Mouse (Mus musculus): Measurements from ENCODE around the gene Slc7a5. TPM values are rescaled to one million over a fixed set of nuclear protein-coding genes. Genes with fewer than 3 reads are reported as not detected.
A peak's percentile ranks its signal among the peaks of the same experiment; 100 is the strongest.

Slc7a5 gene
- polyA plus RNA-seq, 1 experiment = 1.9 TPM

DNA sequence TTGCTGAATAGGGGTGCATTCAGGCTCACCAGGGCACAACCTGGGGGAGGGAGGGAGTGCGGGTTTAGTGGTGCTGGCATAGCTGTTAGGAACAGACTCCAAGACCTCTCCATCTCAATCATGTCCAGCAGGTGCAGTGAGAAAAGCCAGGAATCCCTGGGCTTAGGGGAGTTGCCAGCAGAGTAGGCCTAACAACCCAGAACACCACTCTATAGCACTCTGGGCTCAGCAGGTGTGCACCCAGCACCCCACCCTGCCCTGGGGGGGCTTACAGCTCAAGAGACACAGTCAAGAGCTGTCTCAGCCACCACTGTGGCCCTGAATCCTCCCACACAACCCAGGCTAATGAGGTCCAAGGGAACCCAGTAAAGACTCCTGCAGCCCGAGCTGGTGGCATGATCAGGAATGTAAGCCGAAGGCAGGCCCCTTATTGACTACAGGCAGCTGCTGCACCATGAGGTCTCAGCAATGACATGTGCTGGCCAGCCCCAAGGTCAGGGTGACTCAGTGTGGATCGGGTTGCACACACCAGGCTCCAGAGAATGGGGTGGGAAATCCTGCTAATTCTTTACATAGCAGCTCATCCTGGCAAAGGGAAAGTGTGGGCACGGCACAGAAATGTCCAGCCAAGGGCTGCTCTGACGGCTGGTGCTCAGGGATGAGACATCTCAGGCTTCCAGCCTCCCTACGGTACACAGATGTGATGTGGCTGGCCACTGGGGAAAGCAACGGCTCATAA is 5.8 kb downstream of the Slc7a5 start:
- no peak for TF ChIP-seq CTCF (IDR thresholded peaks at IDR 0.05; ENCODE audit: low read depth, low read length)
- TF ChIP-seq POLR2A (IDR thresholded peaks at IDR 0.05; ENCODE audit: borderline replicate concordance, low read depth, low read length) = no peak
- Histone ChIP-seq H3K4me3 (ENCODE audit: insufficient read depth, low read length) (no peak overlapping the region), H3K4me1 (ENCODE audit: control insufficient read depth, insufficient read depth, low read length) (peaks cover 46% of the 10 kb centered on the region), H3K27ac (ENCODE audit: insufficient read depth, low read depth, low read length) (no peak overlapping the region)

DNA sequence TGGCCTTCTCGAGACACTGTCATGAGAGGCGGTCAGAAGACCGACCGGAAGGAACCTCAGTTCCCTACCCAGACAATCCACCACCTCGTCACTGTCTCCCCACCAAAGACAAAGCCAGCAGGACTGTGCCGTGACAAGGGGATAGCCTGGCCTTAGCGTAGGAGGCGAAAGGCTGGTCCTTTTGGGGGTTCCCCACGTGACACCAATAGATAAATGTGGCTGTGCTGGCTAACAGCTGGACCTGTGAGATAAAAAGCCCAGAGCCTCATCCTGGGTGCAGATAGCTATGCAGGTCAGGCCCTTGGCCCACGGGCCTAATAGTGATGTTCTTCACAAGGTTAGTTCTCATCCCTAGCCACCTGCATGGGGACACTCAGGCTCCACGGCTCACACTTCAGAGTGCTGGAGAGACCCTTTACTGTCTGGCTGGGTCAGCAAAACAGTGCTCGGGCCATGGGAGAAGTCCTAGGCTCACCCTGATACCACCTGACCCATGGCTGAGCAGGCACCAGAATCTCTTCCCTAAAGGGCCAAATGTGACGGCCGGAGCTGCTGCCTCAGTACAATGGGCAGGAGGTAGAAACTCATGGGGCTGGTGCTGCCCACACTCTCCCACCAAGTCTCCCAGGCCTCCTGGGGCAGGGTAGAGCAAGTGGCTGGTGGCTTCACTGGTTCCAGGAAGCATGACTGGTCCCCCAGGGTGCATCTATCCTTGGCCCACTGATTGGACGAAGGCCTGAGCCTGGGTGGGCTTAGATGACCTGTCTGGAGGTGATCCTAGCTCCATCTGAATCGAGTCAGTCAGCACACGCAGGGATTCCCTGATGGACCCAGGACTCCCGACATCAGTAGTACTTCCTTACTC is 8.1 kb downstream of the Slc7a5 start:
- no peak overlapping the region for H3K4me3 ChIP-seq (ENCODE audit: insufficient read depth, low read length)
- H3K27ac ChIP-seq (ENCODE audit: insufficient read depth, low read depth, low read length) = no peak overlapping the region
- TF ChIP-seq CTCF (IDR thresholded peaks at IDR 0.05; ENCODE audit: low read depth, low read length) = no peak
- no peak for TF ChIP-seq POLR2A (IDR thresholded peaks at IDR 0.05; ENCODE audit: borderline replicate concordance, low read depth, low read length)
- peaks cover 34% of the 10 kb centered on the region for H3K4me1 ChIP-seq (ENCODE audit: control insufficient read depth, insufficient read depth, low read length)

DNA sequence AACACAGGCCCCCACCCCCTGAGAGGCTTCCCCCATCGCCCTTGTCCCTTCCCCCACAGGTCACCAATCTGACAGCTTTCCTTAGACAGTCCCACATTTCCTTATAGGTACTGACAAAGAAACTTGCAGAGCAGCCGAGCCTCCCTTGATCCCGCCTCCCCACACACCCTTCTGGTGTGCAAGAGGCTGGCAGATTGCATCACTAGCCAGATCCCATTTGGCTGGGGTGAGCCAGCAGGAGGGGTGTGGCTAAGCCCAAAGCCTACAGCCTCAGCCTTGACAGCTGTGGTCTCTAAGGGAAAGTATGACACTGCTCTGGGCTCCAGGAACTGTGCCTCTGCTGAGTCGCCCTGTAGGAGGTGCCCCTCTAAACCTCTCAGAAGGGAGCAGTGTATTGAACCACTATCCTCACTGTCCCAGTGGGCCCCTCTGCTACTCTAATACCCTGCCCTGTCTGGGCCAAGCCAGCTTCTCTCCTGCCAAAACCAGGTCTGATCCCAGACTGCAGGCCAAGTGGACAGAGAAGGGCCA is 9.0 kb downstream of the Slc7a5 start:
- 0 out of 2 replicates have a peak overlapping the region, but pooled peaks have one; percentile 1 for H3K27ac ChIP-seq (ENCODE audit: insufficient read depth, low read depth, low read length)
- H3K4me1 ChIP-seq (ENCODE audit: control insufficient read depth, insufficient read depth, low read length) = peaks cover 25% of the 10 kb centered on the region
- H3K4me3 ChIP-seq (ENCODE audit: insufficient read depth, low read length) = no peak overlapping the region
- TF ChIP-seq CTCF (IDR thresholded peaks at IDR 0.05; ENCODE audit: low read depth, low read length) (no peak), POLR2A (IDR thresholded peaks at IDR 0.05; ENCODE audit: borderline replicate concordance, low read depth, low read length) (no peak)

DNA sequence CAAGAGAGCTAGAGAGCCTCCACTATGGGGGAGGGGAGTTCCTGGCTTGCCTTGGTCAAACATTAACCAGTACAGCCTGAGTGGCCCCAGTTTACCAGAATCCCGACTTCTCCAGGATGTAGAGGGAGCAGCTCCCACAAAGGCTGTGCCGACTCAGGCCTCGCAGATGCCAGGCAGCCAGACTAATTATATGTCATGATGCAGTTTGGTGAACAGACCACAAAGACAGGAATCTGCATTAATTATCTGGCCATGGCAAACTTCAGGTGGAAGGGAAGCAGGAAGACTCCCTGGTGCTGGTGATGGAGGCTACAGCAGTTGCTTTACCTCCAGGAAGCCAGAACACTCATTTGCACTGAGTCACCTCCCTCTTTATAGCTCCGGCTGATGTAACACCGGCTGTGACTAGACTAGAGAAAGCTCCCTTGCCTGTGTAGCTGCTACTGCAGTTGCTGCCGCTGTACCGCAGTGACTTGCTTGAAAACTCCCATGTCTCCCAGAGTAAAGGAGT is 9.6 kb downstream of the Slc7a5 start:
- Histone ChIP-seq H3K27ac (ENCODE audit: insufficient read depth, low read depth, low read length) (no peak overlapping the region), H3K4me3 (ENCODE audit: insufficient read depth, low read length) (no peak overlapping the region), H3K4me1 (ENCODE audit: control insufficient read depth, insufficient read depth, low read length) (peaks cover 24% of the 10 kb centered on the region)
- TF ChIP-seq POLR2A (IDR thresholded peaks at IDR 0.05; ENCODE audit: borderline replicate concordance, low read depth, low read length) (no peak), CTCF (IDR thresholded peaks at IDR 0.05; ENCODE audit: low read depth, low read length) (no peak)

DNA sequence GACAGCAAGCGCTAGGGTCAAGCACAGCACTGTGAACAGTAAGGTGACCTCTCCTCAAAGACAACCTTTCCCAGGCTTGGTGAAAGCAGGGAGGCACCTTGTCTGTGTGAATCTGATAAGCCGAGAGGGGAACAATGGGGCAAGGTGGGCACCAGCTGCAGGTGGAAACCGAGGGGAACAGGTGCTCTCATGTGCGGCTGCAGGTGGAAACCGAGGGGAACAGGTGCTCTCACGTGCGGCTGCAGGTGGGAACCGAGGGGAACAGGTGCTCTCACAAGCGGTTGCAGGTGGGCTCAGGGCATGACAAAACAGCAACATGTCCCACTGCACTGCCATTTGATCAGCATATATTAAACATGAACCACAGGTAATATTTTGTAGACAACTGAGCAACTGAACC is 10.3 kb downstream of the Slc7a5 start:
- Histone ChIP-seq H3K27ac (ENCODE audit: insufficient read depth, low read depth, low read length) (no peak overlapping the region), H3K4me3 (ENCODE audit: insufficient read depth, low read length) (no peak overlapping the region), H3K4me1 (ENCODE audit: control insufficient read depth, insufficient read depth, low read length) (peaks cover 24% of the 10 kb centered on the region)
- TF ChIP-seq CTCF (IDR thresholded peaks at IDR 0.05; ENCODE audit: low read depth, low read length) (no peak), POLR2A (IDR thresholded peaks at IDR 0.05; ENCODE audit: borderline replicate concordance, low read depth, low read length) (no peak)

DNA sequence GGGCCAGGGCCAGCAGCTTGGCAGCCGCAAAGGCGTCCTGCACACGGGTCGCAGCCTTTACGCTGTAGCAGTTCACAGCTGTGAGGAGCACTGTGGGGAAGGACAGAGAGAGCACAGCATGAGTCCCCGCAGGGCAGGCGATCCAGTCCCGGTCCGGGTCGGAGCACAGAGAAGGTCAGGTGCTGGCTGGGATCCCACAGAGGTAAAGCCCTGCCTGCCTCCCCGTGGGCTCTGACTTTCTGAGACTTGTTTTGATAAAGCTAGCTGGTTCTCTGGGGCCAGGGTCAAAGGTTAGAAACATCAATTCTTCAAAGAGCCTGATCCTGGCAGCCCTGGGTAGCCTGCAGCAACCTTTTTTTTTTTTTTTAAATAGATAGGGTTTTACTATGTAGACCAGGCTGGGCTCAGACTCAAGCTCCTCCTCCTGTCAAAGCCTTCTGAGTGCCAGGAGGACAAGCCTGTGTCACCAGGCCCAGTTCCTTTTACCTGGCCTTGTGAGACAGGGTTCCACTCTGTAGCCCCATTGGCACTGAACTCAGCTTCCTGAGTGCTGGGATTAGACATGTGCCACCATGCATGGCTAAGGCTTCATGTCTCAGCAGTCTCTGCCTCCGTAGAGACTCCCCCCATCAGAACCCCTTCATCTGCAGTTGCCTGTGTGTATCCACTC is 10.9 kb downstream of the Slc7a5 start:
- no peak for TF ChIP-seq POLR2A (IDR thresholded peaks at IDR 0.05; ENCODE audit: borderline replicate concordance, low read depth, low read length)
- Histone ChIP-seq H3K4me3 (ENCODE audit: insufficient read depth, low read length) (no peak overlapping the region), H3K4me1 (ENCODE audit: control insufficient read depth, insufficient read depth, low read length) (peaks cover 24% of the 10 kb centered on the region), H3K27ac (ENCODE audit: insufficient read depth, low read depth, low read length) (no peak overlapping the region)

DNA sequence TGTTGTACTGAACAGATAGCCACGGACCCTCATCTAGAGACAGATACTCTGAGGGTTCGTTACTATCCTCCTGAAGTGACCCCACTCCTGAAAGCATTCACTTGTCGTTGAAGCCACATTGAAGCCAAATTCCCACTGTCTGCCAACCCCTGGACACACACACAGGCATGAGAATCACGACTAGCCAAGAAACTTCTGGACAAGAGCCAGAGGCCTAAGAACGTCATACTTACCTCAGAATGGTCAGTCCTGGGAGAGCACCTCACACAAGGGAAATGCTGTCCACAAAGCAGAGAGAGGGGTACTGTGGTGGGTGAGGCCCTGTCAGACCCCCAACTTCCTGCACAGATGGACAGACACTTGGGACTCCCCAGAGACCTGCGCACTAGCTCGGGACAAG is 11.6 kb downstream of the Slc7a5 start:
- TF ChIP-seq POLR2A (IDR thresholded peaks at IDR 0.05; ENCODE audit: borderline replicate concordance, low read depth, low read length) (no peak), CTCF (IDR thresholded peaks at IDR 0.05; ENCODE audit: low read depth, low read length) (no peak)
- no peak overlapping the region for H3K27ac ChIP-seq (ENCODE audit: insufficient read depth, low read depth, low read length)
- H3K4me3 ChIP-seq (ENCODE audit: insufficient read depth, low read length) = no peak overlapping the region
- H3K4me1 ChIP-seq (ENCODE audit: control insufficient read depth, insufficient read depth, low read length) = peaks cover 24% of the 10 kb centered on the region

DNA sequence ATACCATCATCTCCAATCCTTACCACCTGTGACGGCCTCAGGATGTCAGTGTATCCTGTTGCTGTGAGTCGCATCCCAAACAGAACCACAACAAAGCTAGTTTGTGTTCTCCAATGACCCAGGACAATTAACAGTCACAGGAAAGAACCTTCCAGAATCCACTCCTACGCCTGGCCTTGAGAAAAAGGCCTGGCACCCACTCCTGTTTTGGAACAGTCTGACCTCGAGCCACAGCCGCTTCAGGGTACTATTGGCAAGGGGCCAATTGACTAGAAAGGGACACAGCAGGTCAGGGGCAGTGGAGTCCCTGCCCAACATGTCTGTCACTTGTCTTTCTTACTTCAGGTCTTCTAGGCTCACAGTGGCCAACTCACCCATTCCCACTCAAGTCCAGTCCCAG is 14.6 kb downstream of the Slc7a5 start:
- TF ChIP-seq CTCF (IDR thresholded peaks at IDR 0.05; ENCODE audit: low read depth, low read length) (no peak), POLR2A (IDR thresholded peaks at IDR 0.05; ENCODE audit: borderline replicate concordance, low read depth, low read length) (no peak)
- H3K4me3 ChIP-seq (ENCODE audit: insufficient read depth, low read length) = no peak overlapping the region
- H3K4me1 ChIP-seq (ENCODE audit: control insufficient read depth, insufficient read depth, low read length) = peaks cover 9% of the 10 kb centered on the region
- H3K27ac ChIP-seq (ENCODE audit: insufficient read depth, low read depth, low read length) = no peak overlapping the region

All from bone marrow macrophage, adult 2 months (primary cell).